Comparison of ENCODE assay signal across 8 mouse cellular contexts in genomic region chr13:35905378-35905777, GRCm38 (mm10). TPM values are rescaled to one million over a fixed set of nuclear protein-coding genes. Genes with fewer than 3 reads are reported as not detected.
DNase-seq lines count a peak whose midpoint lies in the region; ATAC-seq lines count a peak whose summit lies in the region.

No protein-coding gene starts in this region.

- no peaks in the 10 kb centered on the region for H3K4me1 ChIP-seq in lung, embryonic 15.5 days
- H3K4me1 ChIP-seq in embryonic facial prominence, embryonic 14.5 days (ENCODE audit: control insufficient read depth, insufficient read depth, low read length) = no peaks in the 10 kb centered on the region
- no peaks in the 10 kb centered on the region for H3K4me1 ChIP-seq in hindbrain, embryonic 14.5 days (replicated peaks; ENCODE audit: control insufficient read depth, insufficient read depth, low read length)

- no peak for DNase-seq in lung, adult 18-20 months
- DNase-seq in embryonic facial prominence, embryonic 14.5 days (ENCODE audit: low spot score) = peak; percentile 16
- DNase-seq in hindbrain, embryonic 14.5 days (ENCODE audit: low spot score) = peak; percentile 27
- peak; percentile 5 for DNase-seq in lung, postnatal 14 days
- DNase-seq in B cell, adult 2 months = no peak
- no peak for DNase-seq in cerebellum, adult 9-11 months
- DNase-seq in yolk sac, embryonic 10.5 days (ENCODE audit: low spot score) = no peak

- H3K4me2 ChIP-seq in lung, embryonic 15.5 days = peak overlapping the region; percentile 62
- peak overlapping the region; percentile 64 for H3K4me2 ChIP-seq in embryonic facial prominence, embryonic 14.5 days (ENCODE audit: low read depth, low read length)
- H3K4me2 ChIP-seq in hindbrain, embryonic 14.5 days (replicated peaks) = peak overlapping the region; percentile 76

- H3K9me3 ChIP-seq in lung, embryonic 15.5 days = no peaks in the 10 kb centered on the region
- no peaks in the 10 kb centered on the region for H3K9me3 ChIP-seq in embryonic facial prominence, embryonic 14.5 days (ENCODE audit: control insufficient read depth, low read length)
- no peaks in the 10 kb centered on the region for H3K9me3 ChIP-seq in hindbrain, embryonic 14.5 days (ENCODE audit: control insufficient read depth, low read length)

- no peak for ATAC-seq in lung, embryonic 15.5 days (ENCODE audit: borderline replicate concordance, extremely low read depth, low FRiP score, low TSS enrichment)
- ATAC-seq in embryonic facial prominence, embryonic 14.5 days (ENCODE audit: low read depth) = no peak
- no peak for ATAC-seq in hindbrain, embryonic 14.5 days (ENCODE audit: low FRiP score)

- H3K36me3 ChIP-seq in lung, embryonic 15.5 days = no peaks in the 10 kb centered on the region
- H3K36me3 ChIP-seq in embryonic facial prominence, embryonic 14.5 days (ENCODE audit: control insufficient read depth, insufficient read depth, low read length) = no peaks in the 10 kb centered on the region
- H3K36me3 ChIP-seq in hindbrain, embryonic 14.5 days (replicated peaks; ENCODE audit: control insufficient read depth, insufficient read depth) = no peaks in the 10 kb centered on the region

- H3K4me3 ChIP-seq in lung, embryonic 15.5 days = peak overlapping the region; percentile 76
- peak overlapping the region; percentile 62 for H3K4me3 ChIP-seq in embryonic facial prominence, embryonic 14.5 days (ENCODE audit: low read depth, low read length)
- peak overlapping the region; percentile 43 for H3K4me3 ChIP-seq in hindbrain, embryonic 14.5 days (replicated peaks; ENCODE audit: low read length)

- WGBS in lung, embryonic 15.5 days = under 1% methylated on average over 13 of the region's 13 CpGs
- WGBS in embryonic facial prominence, embryonic 14.5 days = 2% methylated on average over 13 of the region's 13 CpGs
- 2% methylated on average over 13 of the region's 13 CpGs for WGBS in hindbrain, embryonic 14.5 days

- H3K27me3 ChIP-seq in lung, embryonic 15.5 days = no peaks in the 10 kb centered on the region
- no peaks in the 10 kb centered on the region for H3K27me3 ChIP-seq in embryonic facial prominence, embryonic 14.5 days (replicated peaks; ENCODE audit: control insufficient read depth, insufficient read depth, low read length)
- H3K27me3 ChIP-seq in hindbrain, embryonic 14.5 days (ENCODE audit: control insufficient read depth, insufficient read depth, low read length) = no peaks in the 10 kb centered on the region

- H3K27ac ChIP-seq in lung, embryonic 15.5 days = no peak overlapping the region
- no peak overlapping the region for H3K27ac ChIP-seq in embryonic facial prominence, embryonic 14.5 days (replicated peaks; ENCODE audit: low read depth, low read length)
- no peak overlapping the region for H3K27ac ChIP-seq in hindbrain, embryonic 14.5 days

- H3K9ac ChIP-seq in lung, embryonic 15.5 days = peak overlapping the region; percentile 41
- peak overlapping the region; percentile 59 for H3K9ac ChIP-seq in embryonic facial prominence, embryonic 14.5 days (ENCODE audit: low read depth, low read length)
- peak overlapping the region; percentile 53 for H3K9ac ChIP-seq in hindbrain, embryonic 14.5 days

RNA-seq across cellular contexts. Expression of gene Rpp40, which starts 0.8 kb away (rescaled TPM):
- 14.7 and 15.3 TPM in 2 replicates for polyA plus RNA-seq in lung, embryonic 15.5 days (2015; fragmentation: Nextera tagmentation; extraction: Ambion mirVana)
- polyA plus RNA-seq in embryonic facial prominence, embryonic 14.5 days (2014; fragmentation: Nextera tagmentation; extraction: Ambion mirVana) = 18.6 and 20.0 TPM in 2 replicates
- polyA plus RNA-seq in hindbrain, embryonic 14.5 days (2014; fragmentation: Nextera tagmentation; extraction: Ambion mirVana) = 7.3 and 8.3 TPM in 2 replicates

RNA-seq across cellular contexts. Expression of gene Ppp1r3g, which starts 53.3 kb away (rescaled TPM):
- polyA plus RNA-seq in lung, embryonic 15.5 days (2015; fragmentation: Nextera tagmentation; extraction: Ambion mirVana) = 0.69 and 1.4 TPM in 2 replicates
- polyA plus RNA-seq in embryonic facial prominence, embryonic 14.5 days (2014; fragmentation: Nextera tagmentation; extraction: Ambion mirVana) = 0.46 and 1.5 TPM in 2 replicates
- polyA plus RNA-seq in hindbrain, embryonic 14.5 days (2014; fragmentation: Nextera tagmentation; extraction: Ambion mirVana) = 0.25 TPM in 1 of 2 replicates, not detected in the other

Comparison
In these comparisons a context has a peak if more than half of its experiments do, and no peak if none do; other contexts are left out.
1. DNase-seq: peak in embryonic facial prominence, embryonic 14.5 days (single experiment), hindbrain, embryonic 14.5 days (single experiment) and lung, postnatal 14 days (single experiment); none in lung, adult 18-20 months (0 of 2), B cell, adult 2 months (0 of 2), cerebellum, adult 9-11 months (single experiment) and yolk sac, embryonic 10.5 days (single experiment).
2. Peak in every context shown above with its lines, with median percentiles within 50 percentile points of each other: H3K4me2 ChIP-seq, H3K4me3 ChIP-seq and H3K9ac ChIP-seq.